Mouse (Mus musculus) thymus, adult 2 months (tissue): ENCODE data around the gene Dpysl4. TPM values are rescaled to one million over a fixed set of nuclear protein-coding genes. Genes with fewer than 3 reads are reported as not detected.
A peak's percentile ranks its signal among the peaks of the same experiment; 100 is the strongest.

Experiments used
- DNase-seq: peaks from one replicate; pipeline ENCODE4 v3.0.0; 2021
- H3K27ac ChIP-seq: fragments of 200-500 bp; 2 replicates; pipeline ENCODE4 v1.5.1; 2012; ENCODE audit warnings: low read length, control low read depth; ENCODE audit not compliant: control insufficient read depth, insufficient read depth
- H3K27me3 ChIP-seq: fragments of 200-500 bp; 2 replicates; pipeline ENCODE4 v1.6.1; 2012; ENCODE audit warnings: mild to moderate bottlenecking, low read length, moderate library complexity, mixed read lengths; ENCODE audit not compliant: control insufficient read depth, insufficient read depth
- H3K36me3 ChIP-seq: fragments of 200-500 bp; 2 replicates; pipeline ENCODE4 v1.6.1; 2012; ENCODE audit warnings: mild to moderate bottlenecking, low read length, moderate library complexity; ENCODE audit not compliant: control insufficient read depth, insufficient read depth
- H3K4me1 ChIP-seq: fragments of 200-500 bp; replicated peaks from 2 replicates; pipeline ENCODE4 v1.6.1; 2012; ENCODE audit warnings: low read length; ENCODE audit not compliant: control insufficient read depth, insufficient read depth
- H3K4me3 ChIP-seq: fragments of 200-500 bp; 2 replicates; pipeline ENCODE4 v1.5.1; 2012; ENCODE audit warnings: mild to moderate bottlenecking, low read length, control low read depth, moderate library complexity; ENCODE audit not compliant: control insufficient read depth, insufficient read depth
- CTCF ChIP-seq: fragments of 200-500 bp; IDR thresholded peaks from 2 replicates; pipeline ENCODE4 v1.5.1; 2012; ENCODE audit warnings: mild to moderate bottlenecking, control low read depth, low read length, moderate library complexity, borderline replicate concordance; ENCODE audit not compliant: control insufficient read depth, poor library complexity, insufficient read depth; ENCODE audit errors: extremely low read depth
- POLR2A ChIP-seq: fragments of 200-500 bp; IDR thresholded peaks from 2 replicates; pipeline ENCODE4 v1.6.1; 2012; ENCODE audit warnings: mild to moderate bottlenecking, low read length, control low read depth, moderate library complexity; ENCODE audit not compliant: control insufficient read depth, poor library complexity, insufficient read depth; ENCODE audit errors: extremely low read depth
- WGBS: fragments of 180-500 bp; shearing (Covaris S2); methylation state at CpG from one replicate; pipeline ENCODE4 v1.1.7; 2018; 5-methylcytosine and 5-hydroxymethylcytosine counted together
- polyA plus RNA-seq: library from polyadenylated mRNA; depleted of rRNA; stranded (reverse); fragments of >200 nt; gene quantifications from 2 replicates; pipeline ENCODE4 v1.2.3, GENCODE M21; 2012

The Dpysl4 gene
- polyA plus RNA-seq, 1 experiment = 0.84 TPM

DNA sequence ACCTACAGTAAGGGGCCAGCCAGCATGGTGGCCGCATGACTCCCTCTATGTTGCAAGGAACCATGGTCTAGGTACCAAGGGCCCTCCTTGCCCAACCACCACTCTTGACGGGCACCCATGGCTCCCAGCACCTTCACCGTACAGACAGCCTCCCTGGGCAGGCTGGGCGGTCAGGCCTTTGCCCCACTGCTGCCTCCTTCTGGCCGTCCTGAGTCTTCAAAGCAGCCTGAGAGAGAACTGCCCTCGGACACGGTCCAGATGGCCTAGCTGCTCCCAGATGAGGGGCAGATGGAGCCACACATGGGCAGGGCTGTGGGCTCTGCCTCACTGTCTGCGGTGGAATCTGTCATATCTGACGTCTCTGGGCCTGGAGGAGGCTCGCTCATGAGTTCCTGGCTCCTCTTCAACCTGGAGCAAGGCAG, 18.2 kb downstream of the Dpysl4 start:
- TF ChIP-seq POLR2A = no peak
- no peak for TF ChIP-seq CTCF
- H3K36me3 ChIP-seq = no peaks in the 10 kb centered on the region
- H3K4me1 ChIP-seq = no peaks in the 10 kb centered on the region
- DNase-seq = no peak
- WGBS = 72% methylated on average over 10 of the region's 10 CpGs
- H3K4me3 ChIP-seq = no peak overlapping the region
- no peak overlapping the region for H3K27ac ChIP-seq
- no peaks in the 10 kb centered on the region for H3K27me3 ChIP-seq

DNA sequence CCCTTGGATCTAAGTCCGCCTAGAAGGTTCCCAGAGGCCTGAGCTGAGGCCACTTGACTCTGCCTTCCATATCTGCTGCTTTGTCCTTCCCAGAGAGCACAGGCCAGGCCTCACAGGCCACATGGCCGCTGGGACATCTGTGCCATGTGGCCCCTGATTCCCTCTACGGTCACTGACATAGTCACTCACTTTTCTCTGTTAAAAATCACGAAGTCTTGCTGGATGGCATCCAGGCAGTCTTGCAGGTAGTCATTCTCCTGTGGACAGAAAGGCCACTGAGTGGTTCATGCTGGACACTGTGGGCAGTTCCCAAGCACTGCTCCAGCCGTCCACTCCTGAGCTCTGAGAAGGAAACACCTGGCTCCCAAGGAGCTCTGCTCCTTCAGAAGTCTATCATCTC, 19.3 kb downstream of the Dpysl4 start:
- no peak overlapping the region for H3K27ac ChIP-seq
- H3K27me3 ChIP-seq = no peaks in the 10 kb centered on the region
- no peaks in the 10 kb centered on the region for H3K4me1 ChIP-seq
- no peak overlapping the region for H3K4me3 ChIP-seq
- no peak for DNase-seq
- H3K36me3 ChIP-seq = no peaks in the 10 kb centered on the region
- WGBS = 84% methylated on average over 5 of the region's 5 CpGs
- TF ChIP-seq CTCF (no peak), POLR2A (no peak)

DNA sequence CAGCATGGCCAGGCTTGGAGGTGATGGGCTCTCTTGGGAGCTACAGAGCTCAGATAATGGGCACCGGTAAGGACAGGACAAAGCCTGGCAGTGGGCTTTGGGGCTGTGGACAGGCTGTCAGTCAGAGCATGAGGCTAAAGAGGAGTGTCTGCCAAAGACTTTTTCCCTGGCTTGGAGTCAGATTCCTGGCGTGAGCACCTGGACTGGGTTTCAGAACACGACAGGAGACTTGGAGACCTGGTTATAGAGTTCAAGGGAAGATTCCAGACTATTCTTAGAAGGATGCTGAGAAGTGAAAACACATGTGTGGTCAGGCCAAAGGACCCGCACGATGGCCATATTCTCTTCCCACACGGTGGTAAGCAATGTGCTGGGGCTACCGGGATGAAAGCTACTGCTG, 19.9 kb downstream of the Dpysl4 start:
- WGBS = 90% methylated on average over 7 of the region's 7 CpGs
- no peaks in the 10 kb centered on the region for H3K36me3 ChIP-seq

DNA sequence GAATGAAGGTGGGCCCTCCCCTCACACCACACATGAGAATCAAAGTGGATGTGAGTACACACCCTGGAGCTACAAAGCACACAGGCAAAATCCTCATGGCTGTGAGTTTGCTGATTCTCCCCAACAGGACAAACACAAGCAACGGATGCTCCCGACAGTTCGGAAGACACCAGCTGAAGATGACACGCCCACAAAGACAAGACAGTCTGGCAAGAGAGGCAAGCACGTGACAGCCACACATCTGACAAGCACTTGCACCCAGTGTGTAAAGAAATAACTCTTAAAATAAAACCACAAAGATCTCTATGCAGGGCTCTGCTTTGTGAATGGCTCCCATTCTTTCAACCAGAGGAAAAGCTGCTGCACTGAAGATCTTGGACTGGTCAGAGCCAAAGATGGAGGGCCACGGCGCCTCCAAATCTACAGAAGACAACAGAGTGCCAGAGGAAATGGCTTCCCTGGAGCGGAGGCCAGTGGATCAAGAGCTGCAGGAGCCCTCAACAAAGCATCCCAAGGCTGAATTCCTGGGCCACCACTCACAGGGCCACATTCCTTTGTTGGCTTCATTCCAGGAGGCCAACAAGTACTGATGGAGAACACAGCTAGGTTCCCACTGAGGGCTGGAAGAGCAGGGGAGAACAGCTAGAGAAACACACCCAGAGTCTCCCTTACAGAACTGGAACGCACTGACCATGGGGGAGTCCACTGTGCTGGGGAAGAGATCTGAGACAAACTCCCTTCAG, 22.3 kb downstream of the Dpysl4 start:
- H3K4me3 ChIP-seq = no peak overlapping the region
- TF ChIP-seq POLR2A (no peak), CTCF (no peak)
- H3K27ac ChIP-seq = no peak overlapping the region
- H3K36me3 ChIP-seq = no peaks in the 10 kb centered on the region
- no peaks in the 10 kb centered on the region for H3K27me3 ChIP-seq
- no peak for DNase-seq
- no peaks in the 10 kb centered on the region for H3K4me1 ChIP-seq
- 89% methylated on average over 9 of the region's 9 CpGs for WGBS

More for the DNA sequence above, 19.9 kb downstream of the Dpysl4 start:
- TF ChIP-seq POLR2A (no peak), CTCF (no peak)
- no peak for DNase-seq
- no peak overlapping the region for H3K27ac ChIP-seq
- H3K27me3 ChIP-seq = no peaks in the 10 kb centered on the region
- no peak overlapping the region for H3K4me3 ChIP-seq
- no peaks in the 10 kb centered on the region for H3K4me1 ChIP-seq

DNA sequence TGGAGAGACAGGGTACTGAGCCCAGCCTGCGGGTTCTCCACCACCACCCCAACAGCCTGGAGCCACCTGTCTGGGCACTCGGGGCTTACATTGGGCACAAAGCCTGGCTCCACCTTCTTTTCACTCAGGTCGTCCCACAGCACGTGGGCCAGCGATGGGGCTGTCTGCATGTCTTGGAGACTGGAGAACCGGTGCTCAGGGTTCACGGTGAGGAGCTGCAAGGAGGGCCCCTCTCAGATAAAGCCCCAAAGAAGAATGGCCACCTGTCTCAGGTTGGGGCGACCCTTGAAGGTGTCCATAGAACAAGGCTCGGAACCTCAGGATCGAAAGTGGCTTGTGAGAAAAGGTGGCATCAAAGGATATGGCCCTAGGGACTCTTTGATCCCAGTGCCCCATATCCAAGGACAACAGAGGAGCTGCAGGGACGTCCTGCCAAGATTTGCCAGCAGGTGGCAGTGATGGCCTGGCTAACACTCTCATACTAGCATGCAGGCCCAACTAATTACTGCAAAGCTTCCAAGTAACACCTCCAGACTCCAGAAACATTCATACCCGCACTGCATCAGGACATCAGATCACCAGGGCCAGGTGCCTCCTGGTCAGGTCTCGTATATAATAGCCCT, 33.5 kb downstream of the Dpysl4 start:
- Histone ChIP-seq H3K36me3 (no peaks in the 10 kb centered on the region), H3K27me3 (no peaks in the 10 kb centered on the region), H3K27ac (no peak overlapping the region), H3K4me3 (no peak overlapping the region), H3K4me1 (no peaks in the 10 kb centered on the region)
- 49% methylated on average over 13 of the region's 13 CpGs for WGBS
- TF ChIP-seq CTCF = no peak
- no peak for TF ChIP-seq POLR2A
- peak; percentile 47 for DNase-seq

DNA sequence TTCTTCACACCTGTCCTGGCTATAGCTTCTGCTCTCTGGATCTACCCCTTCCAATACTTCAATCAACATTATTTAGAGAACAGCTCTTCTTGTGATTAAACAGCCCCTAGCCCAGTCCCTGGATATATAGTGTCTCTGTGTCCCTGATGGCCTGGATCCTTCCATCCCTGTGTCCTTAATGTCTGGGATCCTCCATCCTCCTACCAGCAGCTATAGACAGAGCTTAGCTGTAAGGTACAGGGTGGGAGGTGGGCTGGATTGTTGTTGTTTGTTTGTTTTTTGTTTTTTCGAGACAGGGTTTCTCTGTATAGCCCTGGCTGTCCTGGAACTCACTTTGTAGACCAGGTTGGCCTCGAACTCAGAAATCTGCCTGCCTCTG, 34.0 kb downstream of the Dpysl4 start:
- H3K36me3 ChIP-seq = no peaks in the 10 kb centered on the region
- H3K27ac ChIP-seq = no peak overlapping the region
- H3K4me3 ChIP-seq = no peak overlapping the region
- H3K4me1 ChIP-seq = no peaks in the 10 kb centered on the region
- no peaks in the 10 kb centered on the region for H3K27me3 ChIP-seq
- 68% methylated on average over 2 of the region's 2 CpGs for WGBS
- DNase-seq = no peak
- TF ChIP-seq POLR2A = no peak
- TF ChIP-seq CTCF = no peak
